Mouse (Mus musculus) regulatory T cell (primary cell): ENCODE data around the gene Rrnad1.

Experiments used
- in situ Hi-C: fragments of 300-600 bp; cut with MboI, MseI; formaldehyde crosslinking; loops from one replicate; pipeline ENCODE4 v1.15.1; 2025; ENCODE audit warnings: high pct_unique_total_duplicates

The Rrnad1 gene

GRCm38 (mm10) chr3:87884708-87885251 is 45.7 kb downstream of the Rrnad1 start:
- in situ Hi-C loops: no loop called here

GRCm38 (mm10) chr3:87884291-87884690 is 46.2 kb downstream of the Rrnad1 start:
- in situ Hi-C loops: no loop called here

- in situ Hi-C loops: no loop called here
Measured at GRCm38 (mm10) chr3:87877730-87878129, 52.8 kb downstream of the Rrnad1 start.
